Mouse (Mus musculus): ENCODE results near the gene Wwtr1.

- TF ChIP-seq CTCF (IDR thresholded peaks at IDR 0.05; ENCODE audit: borderline replicate concordance, extremely low read depth, insufficient read depth, insufficient read length) (no peak), POLR2A (IDR thresholded peaks at IDR 0.05; ENCODE audit: borderline replicate concordance, extremely low read depth, insufficient read depth, insufficient read length, poor library complexity, severe bottlenecking) (no peak)
Measured at GRCm38 (mm10) chr3:57521876-57522275, 53.8 kb downstream of the Wwtr1 start.

Measured in brain, embryonic 14.5 days (tissue).